Mouse (Mus musculus): ENCODE results near the gene Slamf8. TPM values are rescaled to one million over a fixed set of nuclear protein-coding genes. Genes with fewer than 3 reads are reported as not detected.

Slamf8 gene
- total RNA-seq, 2 experiments from 2014 or later: 0.25 to 0.28 TPM

GRCm38 (mm10) chr1:172594495-172594894 is 4.1 kb upstream of the Slamf8 start:
- no peak for DNase-seq (ENCODE audit: low spot score in 2 of 2)

- DNase-seq (ENCODE audit: low spot score in 2 of 2): no peak
Measured at GRCm38 (mm10) chr1:172593956-172594355, 3.6 kb upstream of the Slamf8 start.

- DNase-seq (ENCODE audit: low spot score in 2 of 2): no peak
Measured at GRCm38 (mm10) chr1:172593321-172593720, 3.0 kb upstream of the Slamf8 start.

- DNase-seq (ENCODE audit: low spot score in 2 of 2): no peak
Measured at GRCm38 (mm10) chr1:172585612-172586567, 4.5 kb downstream of the Slamf8 start.

GRCm38 (mm10) chr1:172585026-172585425 is 5.3 kb downstream of the Slamf8 start:
- no peak for DNase-seq (ENCODE audit: low spot score in 2 of 2)

- no peak for DNase-seq (ENCODE audit: low spot score in 2 of 2)
Measured at GRCm38 (mm10) chr1:172584271-172584670, 6.1 kb downstream of the Slamf8 start.

- DNase-seq (ENCODE audit: low spot score in 2 of 2): no peak
Measured at GRCm38 (mm10) chr1:172582436-172582835, 7.9 kb downstream of the Slamf8 start.

- no peak for DNase-seq (ENCODE audit: low spot score in 2 of 2)
Measured at GRCm38 (mm10) chr1:172580116-172580515, 10.3 kb downstream of the Slamf8 start.

GRCm38 (mm10) chr1:172567758-172568157 is 22.6 kb downstream of the Slamf8 start:
- no peak for DNase-seq (ENCODE audit: low spot score in 2 of 2)

GRCm38 (mm10) chr1:172566131-172566530 is 24.2 kb downstream of the Slamf8 start:
- no peak for DNase-seq (ENCODE audit: low spot score in 2 of 2)

- DNase-seq (ENCODE audit: low spot score in 2 of 2): no peak
Measured at GRCm38 (mm10) chr1:172563465-172563828, 26.9 kb downstream of the Slamf8 start.

GRCm38 (mm10) chr1:172562641-172563464 is 27.5 kb downstream of the Slamf8 start:
- peak; percentile 46 to 47 for DNase-seq (ENCODE audit: low spot score in 2 of 2)

- no peak for DNase-seq (ENCODE audit: low spot score in 2 of 2)
Measured at GRCm38 (mm10) chr1:172555638-172556037, 34.7 kb downstream of the Slamf8 start, which contains the start of gene Vsig8. Gene Vsig8, plus strand, starts transcription at chr1:172555938.

- no peak for DNase-seq (ENCODE audit: low spot score in 2 of 2)
Measured at GRCm38 (mm10) chr1:172552623-172553022, 37.7 kb downstream of the Slamf8 start.

GRCm38 (mm10) chr1:172551009-172551408 is 39.4 kb downstream of the Slamf8 start:
- no peak for DNase-seq (ENCODE audit: low spot score in 2 of 2)

- no peak for DNase-seq (ENCODE audit: low spot score in 2 of 2)
Measured at GRCm38 (mm10) chr1:172550551-172550951, 39.8 kb downstream of the Slamf8 start.

GRCm38 (mm10) chr1:172549717-172550116 is 40.7 kb downstream of the Slamf8 start:
- DNase-seq (ENCODE audit: low spot score in 2 of 2): no peak

- no peak for DNase-seq (ENCODE audit: low spot score in 2 of 2)
Measured at GRCm38 (mm10) chr1:172549314-172549713, 41.1 kb downstream of the Slamf8 start.

- no peak for DNase-seq (ENCODE audit: low spot score in 2 of 2)
Measured at GRCm38 (mm10) chr1:172548501-172548900, 41.9 kb downstream of the Slamf8 start.

- DNase-seq (ENCODE audit: low spot score in 2 of 2): no peak
Measured at GRCm38 (mm10) chr1:172546062-172546461, 44.3 kb downstream of the Slamf8 start.

GRCm38 (mm10) chr1:172540283-172540820 is 50.0 kb downstream of the Slamf8 start:
- no peak for DNase-seq (ENCODE audit: low spot score in 2 of 2)

GRCm38 (mm10) chr1:172539827-172540226 is 50.5 kb downstream of the Slamf8 start:
- DNase-seq (ENCODE audit: low spot score in 2 of 2): no peak
